Mouse (Mus musculus) retina, embryonic 14.5 days (tissue): ENCODE results near the gene Poln.

Experiments
- DNase-seq: peaks from one replicate; pipeline ENCODE4 v3.0.0-alpha.2; 2015; ENCODE audit warnings: low spot score

Poln gene

GRCm38 (mm10) chr5:34168950-34169891 is at the start of gene Poln, which contains the start of gene Haus3:
TSS of gene Poln (minus strand) at chr5:34169448.
TSS of gene Haus3 (minus strand) at chr5:34169527.
- DNase-seq: peak; percentile 99

GRCm38 (mm10) chr5:34218672-34219071 is 49.4 kb upstream of the Poln start:
- DNase-seq: no peak

GRCm38 (mm10) chr5:34217756-34218155 is 48.5 kb upstream of the Poln start:
- no peak for DNase-seq

GRCm38 (mm10) chr5:34216025-34216424 is 46.8 kb upstream of the Poln start:
- no peak for DNase-seq

- no peak for DNase-seq
Measured at GRCm38 (mm10) chr5:34213659-34214058, 44.4 kb upstream of the Poln start.

GRCm38 (mm10) chr5:34210279-34210678 is 41.0 kb upstream of the Poln start:
- DNase-seq: peak; percentile 92

- no peak for DNase-seq
Measured at GRCm38 (mm10) chr5:34207503-34207902, 38.3 kb upstream of the Poln start.

- DNase-seq: no peak
Measured at GRCm38 (mm10) chr5:34205788-34206187, 36.5 kb upstream of the Poln start.

GRCm38 (mm10) chr5:34204911-34205310 is 35.7 kb upstream of the Poln start:
- DNase-seq: no peak

GRCm38 (mm10) chr5:34202006-34202405 is 32.8 kb upstream of the Poln start:
- no peak for DNase-seq

GRCm38 (mm10) chr5:34201396-34201795 is 32.1 kb upstream of the Poln start:
- no peak for DNase-seq

- DNase-seq: no peak
Measured at GRCm38 (mm10) chr5:34198615-34199014, 29.4 kb upstream of the Poln start.

GRCm38 (mm10) chr5:34197243-34197642 is 28.0 kb upstream of the Poln start:
- no peak for DNase-seq

GRCm38 (mm10) chr5:34196423-34196822 is 27.2 kb upstream of the Poln start:
- DNase-seq: no peak

- DNase-seq: no peak
Measured at GRCm38 (mm10) chr5:34195786-34196185, 26.5 kb upstream of the Poln start.

GRCm38 (mm10) chr5:34194975-34195662 is 25.9 kb upstream of the Poln start:
- no peak for DNase-seq

- DNase-seq: no peak
Measured at GRCm38 (mm10) chr5:34194426-34194825, 25.2 kb upstream of the Poln start.

- peak; percentile 32 for DNase-seq
Measured at GRCm38 (mm10) chr5:34191843-34192242, 22.6 kb upstream of the Poln start.

- no peak for DNase-seq
Measured at GRCm38 (mm10) chr5:34191021-34191420, 21.8 kb upstream of the Poln start.

GRCm38 (mm10) chr5:34189521-34189920 is 20.3 kb upstream of the Poln start:
- no peak for DNase-seq

GRCm38 (mm10) chr5:34188856-34189255 is 19.6 kb upstream of the Poln start:
- DNase-seq: no peak

- peak; percentile 99 for DNase-seq
Measured at GRCm38 (mm10) chr5:34187601-34188316, 18.5 kb upstream of the Poln start, which contains the start of gene Mxd4. TSS of gene Mxd4 (minus strand) at chr5:34187720.
